Mouse (Mus musculus): ENCODE measurements at regions not wholly inside any gene's neighbourhood (a gene's known extent, or its start where the extent isn't known, plus 50 kb on each side); places are given as distances from the start of the nearest gene placed in this dataset.
"Not testable (repeated sequence)": the region's sequence is repeated elsewhere in the genome, so short reads cannot be mapped to it uniquely, and the experiment has no call there.

DNA sequence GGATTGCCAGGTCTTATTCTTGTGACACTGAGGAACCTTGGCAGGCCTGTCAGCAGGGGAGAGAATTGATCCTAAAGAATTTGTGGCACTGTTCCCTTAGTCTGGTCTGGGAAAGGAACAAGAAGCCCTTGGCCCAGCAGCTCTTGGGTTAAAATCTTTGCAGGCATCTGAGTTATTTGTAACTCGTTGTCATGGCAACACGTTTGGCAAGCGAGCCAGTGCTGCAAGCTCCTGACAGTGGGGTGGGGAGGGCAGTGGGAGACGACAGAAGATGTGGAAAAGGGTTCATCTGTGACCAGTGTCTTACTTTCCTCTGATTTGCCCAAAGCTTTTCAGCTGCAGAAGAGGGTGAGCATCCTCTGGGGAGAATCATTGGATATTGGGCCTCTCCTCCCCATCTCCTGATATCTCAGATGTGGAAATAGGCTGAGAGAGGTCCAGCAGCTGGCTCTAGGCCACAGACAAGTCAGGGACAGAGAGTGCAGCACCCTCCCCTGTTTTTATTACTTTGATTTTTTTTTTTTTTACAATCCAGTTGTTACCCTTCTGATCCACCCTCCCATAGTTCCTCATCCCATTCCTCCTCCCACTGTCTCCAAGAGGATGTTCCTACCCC, 92.4 kb upstream of the Huwe1 start:
- not testable (repeated sequence) for H3K27me3 ChIP-seq (ENCODE audit: control insufficient read depth, insufficient read depth, low read length); H3K9ac ChIP-seq; H3K4me1 ChIP-seq (replicated peaks; ENCODE audit: control insufficient read depth, insufficient read depth, low read length); H3K9me3 ChIP-seq (ENCODE audit: control insufficient read depth, low read length); H3K4me3 ChIP-seq (replicated peaks; ENCODE audit: low read length); H3K36me3 ChIP-seq (replicated peaks; ENCODE audit: control insufficient read depth, insufficient read depth)
- Histone ChIP-seq H3K27ac (0 out of 2 replicates have a peak overlapping the region, but pooled peaks have one; percentile 38), H3K4me2 (replicated peaks) (peak overlapping the region; percentile 12; the same call in 1 of the 2 replicates)
- peak; percentile 73 for DNase-seq (ENCODE audit: low spot score)
- WGBS = 12% methylated on average over 4 of the region's 4 CpGs
- ATAC-seq (ENCODE audit: low FRiP score) = peak; percentile 75; the same call in 1 of the 2 replicates
